Mouse (Mus musculus) lung, postnatal 25 days (tissue): Measurements from ENCODE around the gene Hmcn2.

ENCODE experiments used
- DNase-seq: peaks from one replicate; pipeline ENCODE4 v3.0.0; 2022; ENCODE audit warnings: low spot score

Hmcn2 gene

DNA sequence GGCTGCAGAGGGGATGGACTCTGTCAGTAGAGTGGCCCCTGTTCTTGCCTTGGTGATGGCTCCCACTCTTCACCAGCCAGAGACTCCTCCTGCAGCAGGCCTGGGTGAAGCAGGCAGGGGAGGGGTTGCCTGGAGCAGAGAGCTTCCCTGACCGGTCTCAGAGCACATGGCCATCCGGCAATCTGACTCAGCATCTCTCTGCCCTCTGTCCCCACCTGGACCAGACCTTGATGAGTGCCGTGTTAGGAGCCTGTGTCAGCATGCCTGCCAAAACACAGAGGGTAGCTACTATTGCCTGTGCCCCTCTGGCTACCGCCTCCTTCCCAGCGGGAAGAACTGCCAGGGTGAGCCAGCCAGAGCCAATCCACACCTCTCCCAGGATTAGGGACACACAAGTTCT is 144.2 kb downstream of the Hmcn2 start:
- no peak for DNase-seq

DNA sequence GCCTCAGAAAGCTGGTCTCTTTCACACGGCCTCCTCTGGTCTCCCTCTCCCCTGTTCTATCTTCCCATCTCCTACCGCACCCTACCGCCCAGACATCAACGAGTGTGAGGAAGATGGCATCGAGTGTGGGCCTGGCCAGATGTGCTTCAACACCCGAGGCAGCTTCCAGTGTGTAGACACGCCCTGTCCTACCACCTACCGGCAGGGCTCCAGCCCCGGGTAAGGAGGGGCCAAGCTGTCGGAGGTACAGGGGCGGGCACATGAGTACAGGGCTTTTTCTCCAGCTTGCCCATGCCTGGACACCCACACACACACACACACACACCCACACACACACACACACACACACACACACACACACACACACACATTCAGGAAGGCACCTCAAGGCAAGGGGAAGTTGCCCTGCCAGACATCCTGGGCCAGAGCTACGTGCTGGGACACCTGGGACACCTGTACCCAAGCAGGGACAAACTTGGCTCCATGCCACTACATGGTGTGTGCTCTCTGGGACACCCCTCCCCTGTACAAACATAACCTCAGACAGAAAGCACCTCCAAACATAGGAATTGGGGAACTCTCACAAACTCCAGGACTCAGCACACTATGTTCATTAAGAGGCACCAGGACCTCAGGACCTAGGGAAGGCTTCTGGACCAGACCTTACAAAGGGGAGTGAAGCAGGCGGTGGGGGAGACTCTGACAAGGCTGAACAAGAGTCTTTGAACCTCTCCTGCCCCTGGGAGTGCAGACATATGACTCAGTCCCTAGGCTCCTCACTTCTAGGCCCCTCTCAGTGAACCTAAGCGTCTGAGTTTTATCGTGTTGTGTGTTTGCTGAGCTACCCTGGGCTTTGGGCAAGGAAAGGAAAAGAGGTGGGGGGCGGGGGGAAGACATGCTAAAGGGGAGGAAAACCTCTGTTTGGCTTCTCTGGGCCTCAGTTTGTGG is 145.0 kb downstream of the Hmcn2 start:
- no peak for DNase-seq

DNA sequence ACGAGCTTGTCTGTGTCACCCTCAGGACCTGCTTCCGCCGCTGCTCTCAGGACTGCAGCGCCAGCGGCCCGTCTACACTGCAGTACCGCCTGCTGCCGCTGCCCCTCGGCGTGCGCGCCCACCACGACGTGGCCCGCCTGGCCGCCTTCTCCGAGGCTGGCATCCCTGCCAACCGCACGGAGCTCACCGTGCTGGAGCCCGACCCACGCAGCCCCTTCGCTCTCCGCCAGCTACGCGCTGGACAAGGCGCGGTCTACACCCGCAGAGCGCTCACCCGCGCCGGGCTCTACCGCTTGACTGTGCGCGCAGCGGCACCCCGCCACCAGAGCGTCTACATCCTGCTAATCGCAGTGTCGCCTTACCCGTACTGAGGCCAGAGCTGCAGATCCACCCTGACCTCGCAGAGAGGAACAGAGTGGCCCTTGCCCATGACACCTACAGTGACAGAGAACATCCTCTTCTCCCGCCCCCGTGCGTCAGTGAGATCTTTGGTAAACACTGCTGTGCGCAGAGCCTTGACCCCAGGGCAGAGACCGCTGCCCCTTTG is 145.9 kb downstream of the Hmcn2 start:
- DNase-seq: peak; percentile 24

DNA sequence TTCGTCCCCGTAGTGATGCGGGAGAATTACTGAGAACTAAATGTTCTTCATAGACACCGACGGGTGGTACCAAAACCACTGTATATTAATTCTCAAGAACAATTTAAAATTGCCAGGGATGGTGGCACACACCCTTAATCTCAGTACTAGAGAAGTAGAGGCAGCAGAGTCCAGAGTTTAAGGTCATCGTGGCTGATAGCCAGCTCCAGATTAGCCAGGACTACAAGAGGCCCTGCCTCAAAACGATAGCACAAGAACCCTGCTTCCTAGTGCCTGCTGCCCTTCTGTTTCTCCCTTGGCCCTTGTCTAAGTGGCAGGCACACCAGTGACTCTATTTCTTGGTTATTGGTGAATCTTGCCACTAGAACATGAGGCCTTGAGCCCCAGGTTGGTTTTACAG is 146.7 kb downstream of the Hmcn2 start:
- DNase-seq: no peak

DNA sequence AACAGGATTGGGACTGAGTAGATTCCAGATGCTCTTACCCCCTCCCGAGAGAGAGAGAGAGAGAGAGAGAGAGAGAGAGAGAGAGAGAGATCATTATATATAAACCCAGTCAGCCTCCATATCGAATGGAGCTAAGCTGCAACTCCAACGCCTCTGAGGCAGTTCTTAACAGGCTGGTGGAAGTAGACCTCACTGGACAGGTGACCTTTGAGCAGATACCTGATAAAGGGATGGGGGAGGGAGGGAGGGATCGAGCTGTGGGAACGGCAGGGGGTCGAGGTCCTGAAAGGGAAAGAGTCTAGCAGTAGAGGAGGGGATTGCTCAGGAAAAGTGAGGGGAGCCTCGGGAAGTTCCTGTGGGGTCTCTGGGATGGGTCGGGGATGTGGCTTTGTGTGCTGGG is 147.8 kb downstream of the Hmcn2 start:
- no peak for DNase-seq

DNA sequence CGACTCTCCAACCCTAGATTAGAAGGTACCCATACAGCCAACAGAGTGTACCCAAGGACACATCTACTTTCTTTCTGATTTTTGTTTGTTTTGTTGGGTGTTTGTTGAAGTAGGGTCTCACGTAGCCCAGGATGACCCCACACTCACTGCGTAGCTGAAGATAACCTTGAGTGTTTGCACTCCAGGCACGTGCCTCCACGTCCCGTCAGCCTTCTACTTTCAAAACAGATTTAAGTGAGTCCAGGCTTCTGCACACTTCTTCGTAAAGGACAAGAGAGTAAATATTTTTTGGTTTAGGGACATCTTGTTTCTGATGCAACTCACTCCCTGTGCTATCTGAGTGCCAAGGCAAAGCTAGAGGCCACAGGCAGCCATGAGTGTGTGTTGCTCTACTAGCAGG is 149.0 kb downstream of the Hmcn2 start:
- DNase-seq: no peak

DNA sequence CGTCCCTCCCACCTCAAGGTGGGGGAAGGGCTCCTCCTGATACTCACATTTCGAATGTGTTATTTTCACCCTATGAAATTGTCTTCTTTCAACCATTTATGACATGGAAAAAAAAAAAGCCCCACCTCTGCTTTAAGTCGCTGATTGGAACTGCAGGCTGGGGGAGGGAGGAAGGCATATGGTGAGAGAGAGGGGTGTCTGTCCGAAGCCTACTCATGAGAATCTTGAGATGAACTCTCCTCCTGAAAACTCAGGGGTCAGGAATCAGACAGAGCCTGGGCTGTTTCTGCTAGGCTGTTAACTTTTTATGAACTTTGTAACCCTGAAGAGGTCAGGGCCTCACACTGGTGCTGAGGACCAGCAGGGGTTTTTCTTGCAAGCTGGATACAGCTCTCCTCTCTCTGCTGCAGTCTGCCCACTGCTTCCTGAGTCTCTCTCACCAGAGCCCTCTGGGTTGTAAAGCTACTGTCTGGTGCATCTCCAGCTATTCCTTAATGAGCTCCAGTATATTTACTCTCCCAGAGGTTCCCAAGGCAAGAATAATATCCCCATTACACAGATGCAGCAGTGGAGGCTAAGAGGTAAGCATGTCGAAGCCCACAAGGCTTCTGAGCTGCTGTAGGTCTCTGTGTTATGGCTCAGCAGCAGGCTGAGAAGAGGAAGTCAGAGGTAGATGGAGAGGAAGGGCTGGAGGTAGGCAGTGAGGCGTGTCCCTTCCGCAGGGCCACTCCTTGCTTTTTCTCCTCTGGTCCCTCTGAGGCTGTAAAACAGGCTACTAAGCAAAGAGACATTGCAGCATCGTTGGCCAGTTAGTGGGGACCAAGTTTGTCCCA is 149.7 kb downstream of the Hmcn2 start:
- DNase-seq: no peak

DNA sequence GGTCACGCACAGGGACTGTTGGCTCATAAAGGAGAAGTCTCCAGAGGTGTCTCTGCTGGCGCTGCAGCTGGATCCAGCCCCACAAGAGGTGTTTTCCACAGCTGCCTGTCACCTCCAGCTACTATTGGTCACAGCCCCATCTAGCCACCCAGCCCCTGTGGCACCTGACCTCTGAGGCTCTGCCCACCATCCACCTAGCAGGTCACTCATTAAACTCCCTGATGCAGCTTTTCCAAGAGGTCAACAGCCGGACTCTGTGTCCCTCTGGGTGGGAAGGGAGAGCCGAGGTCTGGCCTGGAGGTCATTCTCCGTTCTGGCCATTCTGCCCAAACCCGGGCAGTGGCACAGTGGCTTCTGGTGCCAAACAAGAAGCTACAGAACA is 150.3 kb downstream of the Hmcn2 start:
- DNase-seq: no peak

DNA sequence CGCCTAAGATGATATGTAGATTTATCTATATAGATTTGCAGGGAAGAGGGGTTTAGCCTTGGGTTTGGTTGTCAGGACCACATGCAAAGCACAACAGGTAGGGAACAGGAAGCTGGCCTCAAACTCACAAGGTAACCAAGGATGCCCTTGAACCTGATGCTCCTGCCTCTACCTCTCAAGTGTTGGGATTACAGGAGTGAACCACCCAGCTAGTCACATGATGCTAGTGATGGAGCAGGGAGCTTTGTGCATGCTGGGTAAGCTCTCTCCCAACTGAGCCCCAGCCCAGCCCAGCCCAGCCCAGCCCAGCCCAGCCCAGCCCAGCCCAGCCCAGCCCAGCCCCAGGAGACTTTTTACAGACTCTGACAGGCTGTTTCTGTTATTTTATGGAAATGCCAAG is 153.2 kb downstream of the Hmcn2 start:
- DNase-seq: no peak

DNA sequence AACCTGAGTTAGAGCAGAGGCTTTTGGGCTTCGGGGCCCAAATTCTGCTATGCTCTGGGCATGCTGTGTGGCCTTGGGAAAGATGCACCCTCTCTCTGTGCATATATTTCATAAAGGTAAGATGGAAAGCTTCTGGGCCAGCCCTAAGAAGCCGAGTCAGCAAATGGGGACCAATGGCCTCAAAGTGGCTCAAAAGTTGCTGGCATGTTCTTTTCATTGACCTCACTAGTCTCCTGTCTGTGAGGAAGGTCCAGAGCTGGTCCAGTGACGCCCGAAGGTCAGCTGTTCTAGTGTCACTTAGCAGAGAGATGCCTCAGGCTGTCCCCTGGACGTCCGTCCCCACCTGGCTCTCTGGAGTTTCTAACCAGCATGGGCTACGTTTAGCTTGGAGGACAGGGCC is 154.6 kb downstream of the Hmcn2 start:
- no peak for DNase-seq

DNA sequence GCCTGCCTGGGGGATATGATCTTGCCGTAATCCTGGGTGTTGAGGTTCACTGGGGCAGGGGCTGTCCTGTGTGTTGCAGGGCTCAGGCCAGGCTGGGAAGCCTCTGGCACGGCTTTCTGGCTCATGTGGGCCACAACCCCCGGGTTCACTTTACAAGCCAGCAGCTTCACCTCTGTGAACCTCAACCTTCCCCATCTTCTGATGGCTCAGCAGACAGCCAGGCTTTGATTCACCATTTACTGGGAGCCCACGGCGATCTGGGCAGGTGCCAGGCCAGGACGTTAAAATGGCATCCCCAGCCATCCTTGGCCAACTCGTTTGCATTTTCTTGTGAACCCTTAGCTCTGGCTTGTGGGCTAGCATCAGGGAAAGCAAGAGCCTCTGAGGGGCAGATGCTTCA is 155.3 kb downstream of the Hmcn2 start:
- DNase-seq: no peak

DNA sequence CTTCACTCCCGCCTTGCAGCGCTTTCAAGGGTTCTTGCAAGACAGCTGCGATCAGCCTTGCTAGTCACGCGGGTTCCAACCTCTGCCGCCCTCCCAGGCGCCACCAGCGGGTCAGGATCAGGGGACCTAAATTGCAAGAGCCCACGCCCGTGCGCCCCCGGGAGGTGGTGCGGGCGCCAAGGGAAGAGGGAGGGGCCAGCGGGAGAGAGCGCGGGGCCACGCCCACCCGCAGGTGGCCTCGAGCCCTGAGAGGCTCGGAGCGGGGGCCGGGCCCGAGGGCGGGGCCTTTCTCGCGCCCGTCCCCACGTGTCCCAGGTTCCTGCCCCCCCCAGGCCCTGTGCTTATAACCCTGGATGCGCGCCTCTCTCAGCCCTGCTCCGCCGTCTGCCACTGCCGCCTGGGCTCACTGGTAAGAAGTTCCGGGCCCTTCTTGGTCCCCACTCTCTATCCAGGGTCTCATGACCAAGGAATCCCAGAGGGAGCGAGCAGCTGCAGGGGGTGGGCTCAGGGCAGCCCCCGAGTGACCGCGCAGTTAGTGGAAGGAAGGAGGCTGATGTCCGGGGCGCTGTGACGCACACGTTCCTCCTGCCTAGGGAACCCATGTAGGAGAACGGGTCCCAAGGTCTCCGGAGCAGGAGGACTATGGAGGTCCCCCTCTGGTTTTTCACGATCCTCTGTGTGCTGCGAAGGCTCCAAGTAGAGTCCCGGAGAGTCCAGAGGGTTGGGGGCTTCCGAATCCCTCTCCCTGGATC is 155.9 kb downstream of the Hmcn2 start, which contains the start of gene Ass1:
Ass1 (plus strand) TSS at position 277 of the 752 bp plus-strand sequence.
- peak; percentile 84 for DNase-seq

DNA sequence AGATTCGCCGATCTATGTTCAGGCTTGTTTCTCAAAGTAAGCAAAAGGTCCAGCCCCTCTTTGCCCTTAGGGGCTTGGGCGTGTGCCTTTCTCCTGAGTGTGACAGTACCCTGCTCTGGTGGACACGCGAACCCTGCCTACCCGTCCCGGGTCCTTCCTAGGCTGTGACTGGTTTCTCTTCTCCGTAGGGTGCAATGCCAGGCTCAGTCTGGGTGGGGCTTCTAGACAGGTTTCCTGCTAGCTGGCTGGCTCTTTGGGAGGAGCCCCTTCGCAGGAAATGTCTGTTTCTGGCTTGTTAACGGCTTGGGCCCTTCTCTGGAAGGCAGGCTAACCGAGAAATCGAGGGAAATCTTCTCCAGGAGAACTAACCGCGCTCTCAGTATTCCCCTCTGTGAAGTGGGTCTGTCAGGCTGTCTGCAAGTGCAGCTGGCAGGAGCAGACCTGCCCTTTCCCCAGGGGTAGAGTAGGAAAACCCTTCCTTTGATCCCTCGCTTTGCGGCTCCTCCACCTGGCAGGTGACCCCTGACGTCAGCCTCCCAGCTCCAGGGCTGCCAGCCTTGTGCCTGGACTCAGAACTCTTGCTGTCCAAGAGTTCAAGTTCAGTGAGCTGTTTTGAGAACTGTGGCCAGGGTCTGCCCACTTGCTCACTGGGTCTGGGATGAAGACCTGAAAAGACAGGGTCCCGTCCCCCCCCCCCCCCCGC is 156.6 kb downstream of the Hmcn2 start:
- DNase-seq: peak; percentile 63

DNA sequence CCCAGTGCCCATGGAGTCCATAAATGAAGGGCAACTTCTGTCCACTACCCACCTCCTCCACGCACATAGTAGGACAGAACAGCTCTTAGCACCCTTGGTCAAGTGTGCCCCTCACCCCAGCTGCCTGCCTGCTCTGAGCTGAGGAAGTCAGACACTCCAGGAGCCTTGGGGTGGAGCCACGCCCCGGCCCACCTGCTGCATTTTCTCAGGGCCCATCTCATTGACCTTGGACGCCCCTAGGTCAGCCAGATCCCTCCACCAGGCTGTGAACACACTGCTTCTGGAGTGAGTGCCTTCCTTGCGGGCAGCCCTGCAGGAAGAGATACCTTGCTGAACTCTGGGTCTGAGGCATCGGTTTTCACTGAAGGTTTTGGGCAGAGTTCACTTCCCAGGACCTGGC is 157.4 kb downstream of the Hmcn2 start:
- no peak for DNase-seq

DNA sequence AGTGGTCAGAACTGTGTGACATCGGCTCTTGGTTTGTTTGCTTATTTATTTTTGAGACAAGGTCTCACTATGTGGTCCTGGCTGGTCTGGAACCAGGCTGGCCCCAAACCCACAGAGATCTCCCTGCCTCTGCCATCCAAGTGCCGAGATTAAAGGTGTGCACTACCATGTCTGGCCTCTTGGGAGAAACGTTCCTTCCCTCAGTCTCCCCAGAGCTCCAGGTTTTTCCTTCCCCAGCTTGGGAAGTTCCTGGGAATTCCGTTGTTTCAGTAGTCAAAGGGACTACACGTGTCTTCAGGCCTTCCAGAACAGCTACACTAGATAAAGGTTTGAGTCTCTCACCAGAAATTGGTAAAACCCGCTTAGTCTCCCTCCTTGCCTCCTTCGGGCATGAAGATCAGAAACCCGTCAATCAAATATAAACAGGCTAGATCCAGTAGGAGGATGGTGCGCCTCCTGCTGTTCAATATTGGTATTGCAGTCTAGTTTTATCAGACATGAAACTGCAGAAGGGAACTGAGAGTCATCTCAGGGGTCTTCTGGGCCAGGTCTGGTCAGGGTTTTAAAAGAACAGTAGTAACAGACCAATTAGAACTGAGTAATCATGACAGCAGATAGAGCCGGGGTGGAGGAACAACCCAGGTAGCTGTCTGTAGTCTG is 158.3 kb downstream of the Hmcn2 start:
- peak; percentile 68 for DNase-seq

DNA sequence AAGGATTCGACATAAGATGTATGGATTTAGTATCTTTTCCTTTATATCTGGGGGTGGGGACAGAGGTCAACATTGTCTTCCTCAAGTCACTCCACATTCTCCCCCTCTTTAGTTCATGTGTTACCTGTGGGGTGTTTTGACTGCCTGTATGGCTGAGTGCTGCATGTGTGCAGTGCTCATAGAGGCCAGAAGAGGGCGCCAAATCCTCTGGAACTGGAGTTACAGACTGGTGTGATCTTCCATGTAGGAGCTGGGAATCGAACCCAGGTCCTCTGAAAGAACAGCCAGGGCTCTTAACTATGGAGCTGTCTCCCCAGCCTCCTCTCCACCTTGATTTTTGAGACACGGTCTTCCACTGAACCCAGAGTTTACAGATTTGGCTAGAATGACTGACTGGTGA is 159.7 kb downstream of the Hmcn2 start:
- DNase-seq: no peak

DNA sequence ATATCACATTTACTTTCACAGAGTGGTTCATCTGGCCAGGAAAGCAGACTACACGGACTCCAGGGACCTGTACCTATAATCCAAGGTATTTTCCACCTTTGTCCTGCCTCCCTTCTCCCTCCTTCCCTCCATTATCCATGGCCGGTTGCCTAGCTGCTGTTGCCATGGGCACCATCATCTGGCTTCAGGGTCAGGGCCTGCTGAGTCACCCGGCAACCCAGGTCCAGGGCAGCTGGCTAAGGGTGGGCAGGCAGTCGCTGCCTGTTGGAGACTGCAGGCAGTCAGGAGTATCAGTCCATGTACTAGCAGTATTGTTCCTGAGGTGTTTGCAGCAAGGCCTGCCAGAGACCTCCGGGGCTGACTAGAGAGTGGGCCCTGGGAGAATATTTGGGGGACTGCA is 160.5 kb downstream of the Hmcn2 start:
- no peak for DNase-seq

DNA sequence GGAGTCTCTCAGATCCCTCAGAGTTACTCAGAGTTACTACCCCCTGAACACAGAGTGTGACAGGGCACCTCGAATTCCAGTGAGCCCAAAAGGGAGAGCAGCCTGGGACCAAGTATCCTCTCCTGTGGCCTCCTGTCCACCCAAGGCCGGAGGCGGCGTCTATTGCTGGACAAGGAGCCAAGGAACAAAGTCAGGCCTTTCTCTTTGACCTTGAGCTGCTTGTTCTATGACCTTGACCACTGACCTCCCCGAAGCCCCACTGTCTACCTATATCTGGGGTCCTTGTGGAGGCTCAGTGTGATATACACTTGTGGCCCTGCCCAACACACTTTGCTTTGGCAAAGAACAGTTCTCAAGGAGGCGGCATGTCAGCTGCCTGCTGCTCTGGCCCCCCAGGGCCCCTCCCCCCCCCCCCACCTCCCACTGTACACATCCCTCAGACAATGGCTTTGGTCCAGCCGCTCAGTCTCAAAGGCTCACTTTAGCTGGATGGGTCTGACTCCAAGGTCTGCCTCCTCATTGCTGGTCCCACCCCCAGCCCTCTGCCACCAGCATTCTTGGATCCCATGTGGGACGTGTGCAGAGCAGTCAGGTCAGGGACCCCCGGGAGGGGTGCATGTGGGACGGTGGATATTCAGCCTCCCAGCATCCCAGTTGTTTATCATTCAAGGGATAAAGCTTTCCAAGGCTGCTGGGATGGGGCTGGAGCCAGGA is 162.0 kb downstream of the Hmcn2 start:
- no peak for DNase-seq

DNA sequence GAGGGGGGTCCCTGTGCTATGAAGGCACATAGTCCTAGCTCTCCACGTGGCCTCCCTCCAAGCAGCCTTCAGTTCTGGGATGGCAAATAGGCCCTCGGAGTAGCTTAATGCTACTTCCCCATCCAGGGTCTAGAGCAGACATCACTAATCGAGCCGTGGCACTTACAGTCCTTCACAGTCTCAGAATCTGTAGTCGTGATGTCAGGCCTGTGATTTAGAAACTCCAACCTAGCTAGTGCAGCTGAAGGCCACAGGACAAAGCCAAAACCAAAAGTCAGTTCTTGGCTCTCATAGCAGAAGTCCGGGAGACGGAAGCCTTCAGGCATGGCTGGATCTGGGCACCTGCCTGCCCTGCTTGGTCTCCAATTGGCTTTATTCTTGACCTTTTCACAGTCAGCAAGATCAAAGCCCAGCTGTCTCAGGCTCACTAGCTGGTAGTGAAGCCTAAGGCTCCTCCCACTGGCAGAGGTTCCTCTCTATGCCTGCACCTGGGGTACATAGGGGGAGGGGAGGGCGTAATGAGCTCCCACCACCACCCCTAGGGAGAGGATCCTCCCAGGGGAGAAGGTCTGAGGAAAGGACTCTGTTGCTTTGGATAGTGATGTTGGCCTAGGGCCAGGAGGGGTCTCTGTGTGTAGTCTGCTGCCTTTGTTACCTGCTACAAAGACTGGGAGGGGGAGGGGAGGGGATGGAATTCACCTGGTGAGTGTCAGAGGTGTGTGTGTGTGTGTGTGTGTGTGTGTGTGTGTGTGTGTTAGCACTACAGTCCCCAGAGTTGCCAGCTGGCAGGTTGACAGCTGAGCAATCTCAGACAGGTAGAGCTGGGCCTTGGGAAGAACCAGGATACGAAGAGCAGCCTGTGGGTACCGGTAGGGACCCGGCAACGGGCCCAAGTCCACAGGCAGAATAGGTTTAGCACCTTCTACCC is 163.3 kb downstream of the Hmcn2 start:
- DNase-seq: no peak
